Mouse (Mus musculus) liver, embryonic 14.5 days (tissue): ENCODE results near the gene Hmg20b. TPM values are rescaled to one million over a fixed set of nuclear protein-coding genes. Genes with fewer than 3 reads are reported as not detected.

Source experiments
- ATAC-seq: fragments of 200-750 bp; cut with Nextera tagmentation; 2 replicates; pipeline ENCODE4 v1.8.0; 2017; ENCODE audit warnings: moderate number of reproducible peaks, mild to moderate bottlenecking, moderate library complexity; ENCODE audit not compliant: insufficient read depth
- DNase-seq, 3 experiments: peaks; one replicate each; pipeline ENCODE4 v3.0.0-alpha.2; 2012 to 2013; ENCODE audit warnings: low read depth in 3 of 3, low spot score in 3 of 3
- H3K27ac ChIP-seq: fragments of 300-500 bp; sonication (generic); 2 replicates; pipeline ENCODE4 v1.5.1; 2014; ENCODE audit warnings: moderate library complexity, mild to moderate bottlenecking, control low read depth, inconsistent platforms
- H3K27me3 ChIP-seq: fragments of 300-500 bp; sonication (generic); 2 replicates; pipeline ENCODE4 v1.6.1; 2014; ENCODE audit warnings: mild to moderate bottlenecking, low read length, moderate library complexity; ENCODE audit not compliant: control insufficient read depth, insufficient read depth
- H3K36me3 ChIP-seq: fragments of 300-500 bp; sonication (generic); replicated peaks from 2 replicates; pipeline ENCODE4 v1.6.1; 2014; ENCODE audit warnings: low read depth; ENCODE audit not compliant: control insufficient read depth, insufficient read depth
- H3K4me1 ChIP-seq, 2 experiments: fragments of 200-500 bp in 1 of 2; fragments of 300-500 bp in 1 of 2; sonication (generic) in 1 of 2; replicated peaks; 2 replicates each; pipeline ENCODE4 v1.6.1; 2012 to 2014; ENCODE audit warnings: antibody characterized with exemption in 1 of 2, inconsistent platforms in 1 of 2, low read length in 1 of 2; ENCODE audit not compliant: control insufficient read depth in 2 of 2, insufficient read depth in 2 of 2
- H3K4me2 ChIP-seq: fragments of 300-500 bp; sonication (generic); 2 replicates; pipeline ENCODE4 v1.6.1; 2014; ENCODE audit warnings: low read depth, mild to moderate bottlenecking, control low read depth, moderate library complexity
- H3K4me3 ChIP-seq, 2 experiments: fragments of 200-500 bp in 1 of 2; fragments of 300-500 bp in 1 of 2; sonication (generic) in 1 of 2; 2 replicates each; pipeline ENCODE4 v1.5.1; 2012 to 2014; ENCODE audit warnings: low read depth in 2 of 2, low read length in 2 of 2, mild to moderate bottlenecking in 2 of 2, control low read depth in 1 of 2, inconsistent platforms in 1 of 2, moderate library complexity in 1 of 2; ENCODE audit not compliant: insufficient read depth in 1 of 2
- H3K9ac ChIP-seq: fragments of 300-500 bp; sonication (generic); replicated peaks from 2 replicates; pipeline ENCODE4 v1.6.1; 2014; ENCODE audit warnings: mild to moderate bottlenecking, control low read depth, moderate library complexity
- H3K9me3 ChIP-seq: fragments of 300-500 bp; sonication (generic); 2 replicates; pipeline ENCODE4 v1.6.1; 2016; ENCODE audit warnings: low read length, mixed read lengths; ENCODE audit not compliant: control insufficient read depth
- CTCF ChIP-seq: IDR thresholded peaks from 2 replicates; pipeline ENCODE4 v1.5.1; 2016; ENCODE audit warnings: antibody characterized with exemption, low read depth, control low read depth
- EP300 ChIP-seq: IDR thresholded peaks from 2 replicates; pipeline ENCODE4 v1.6.1; 2016; ENCODE audit warnings: antibody characterized with exemption, low read depth
- WGBS: fragments of 180-500 bp; shearing (Covaris S2); extraction: QIAGEN DNeasy Blood & Tissue Kit; methylation state at CpG from one replicate; pipeline ENCODE4 v1.1.7; 2014; ENCODE audit not compliant: insufficient replicate concordance; 5-methylcytosine and 5-hydroxymethylcytosine counted together
- polyA plus RNA-seq, 2 experiments: library from polyadenylated mRNA; depleted of rRNA in 1 of 2; stranded (reverse) in 1 of 2; unstranded in 1 of 2; fragments of >200 nt; fragmentation: Nextera tagmentation in 1 of 2; extraction: Ambion mirVana in 1 of 2; gene quantifications; 2 replicates each; pipeline versions ENCODE4 v1.2.1 to v1.2.3; 2012 to 2014

Gene Hmg20b
- polyA plus RNA-seq, 2 experiments, result 20.3 to 24.9 TPM

- ATAC-seq, result no peak
- DNase-seq, result no peak
- peak overlapping the region; percentile 94 for H3K27ac ChIP-seq
These were observed 26.5 kb upstream of the Hmg20b start for GRCm38 (mm10) chr10:81376561-81377361.

DNA sequence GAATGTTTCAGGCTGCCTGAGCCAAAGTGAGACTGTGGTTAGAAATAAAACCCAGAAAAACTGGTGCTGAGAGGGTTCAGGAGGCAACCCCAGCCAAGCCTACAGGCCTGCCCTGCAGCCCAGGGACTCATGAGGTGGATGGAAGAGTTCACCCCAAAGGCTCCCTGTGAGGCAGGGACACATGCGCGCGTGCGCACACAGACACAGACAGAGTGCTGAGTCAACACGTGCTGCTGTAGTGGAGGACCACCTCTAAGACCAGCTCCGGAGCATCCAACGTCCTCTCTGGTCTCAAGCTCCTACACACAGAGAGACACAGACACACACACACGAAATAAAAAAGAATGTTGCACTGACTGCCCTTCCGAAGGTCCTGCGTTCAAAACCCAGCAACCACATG, 25.0 kb upstream of the Hmg20b start:
- Histone ChIP-seq H3K9me3 (no peaks in the 10 kb centered on the region), H3K36me3 (peaks cover 65% of the 10 kb centered on the region), H3K27me3 (no peaks in the 10 kb centered on the region), H3K27ac (peak overlapping the region; percentile 20), H3K4me1 (peaks cover 28 to 33% of the 10 kb centered on the region in 2 experiments), H3K4me2 (peak overlapping the region; percentile 97), H3K9ac (no peak overlapping the region), H3K4me3 (peak overlapping the region in 1 of 2 experiments; percentile 96; a peak in 1 of 4 replicates)
- no peak for DNase-seq
- WGBS, result 91% methylated on average over 10 of the region's 10 CpGs
- TF ChIP-seq EP300, result no peak
- TF ChIP-seq CTCF, result no peak
- ATAC-seq, result no peak

More at GRCm38 (mm10) chr10:81376561-81377361, 26.5 kb upstream of the Hmg20b start:
- peak overlapping the region; percentile 78 to 96 for H3K4me3 ChIP-seq
- H3K27me3 ChIP-seq, result no peaks in the 10 kb centered on the region
- peak overlapping the region; percentile 97 for H3K4me2 ChIP-seq
- peaks cover 50% of the 10 kb centered on the region for H3K36me3 ChIP-seq
- TF ChIP-seq EP300 (no peak), CTCF (peak; percentile 30; the same call in 1 of the 2 replicates)
- H3K4me1 ChIP-seq, result peaks cover 42 to 47% of the 10 kb centered on the region in 2 experiments
- H3K9me3 ChIP-seq, result no peaks in the 10 kb centered on the region
- peak overlapping the region; percentile 99 for H3K9ac ChIP-seq
- 31% methylated on average over 6 of the region's 6 CpGs for WGBS

GRCm38 (mm10) chr10:81367207-81367495, 16.9 kb upstream of the Hmg20b start:
- peaks cover 23 to 33% of the 10 kb centered on the region in 2 experiments for H3K4me1 ChIP-seq
- 95% methylated on average over 6 of the region's 6 CpGs for WGBS
- no peak overlapping the region for H3K4me3 ChIP-seq
- DNase-seq (no peak), ATAC-seq (no peak)
- no peak for TF ChIP-seq EP300
- TF ChIP-seq CTCF, result no peak
- no peaks in the 10 kb centered on the region for H3K9me3 ChIP-seq
- peaks cover 72% of the 10 kb centered on the region for H3K36me3 ChIP-seq
- no peaks in the 10 kb centered on the region for H3K27me3 ChIP-seq
- no peak overlapping the region for H3K4me2 ChIP-seq
- H3K9ac ChIP-seq, result no peak overlapping the region
- no peak overlapping the region for H3K27ac ChIP-seq

DNA sequence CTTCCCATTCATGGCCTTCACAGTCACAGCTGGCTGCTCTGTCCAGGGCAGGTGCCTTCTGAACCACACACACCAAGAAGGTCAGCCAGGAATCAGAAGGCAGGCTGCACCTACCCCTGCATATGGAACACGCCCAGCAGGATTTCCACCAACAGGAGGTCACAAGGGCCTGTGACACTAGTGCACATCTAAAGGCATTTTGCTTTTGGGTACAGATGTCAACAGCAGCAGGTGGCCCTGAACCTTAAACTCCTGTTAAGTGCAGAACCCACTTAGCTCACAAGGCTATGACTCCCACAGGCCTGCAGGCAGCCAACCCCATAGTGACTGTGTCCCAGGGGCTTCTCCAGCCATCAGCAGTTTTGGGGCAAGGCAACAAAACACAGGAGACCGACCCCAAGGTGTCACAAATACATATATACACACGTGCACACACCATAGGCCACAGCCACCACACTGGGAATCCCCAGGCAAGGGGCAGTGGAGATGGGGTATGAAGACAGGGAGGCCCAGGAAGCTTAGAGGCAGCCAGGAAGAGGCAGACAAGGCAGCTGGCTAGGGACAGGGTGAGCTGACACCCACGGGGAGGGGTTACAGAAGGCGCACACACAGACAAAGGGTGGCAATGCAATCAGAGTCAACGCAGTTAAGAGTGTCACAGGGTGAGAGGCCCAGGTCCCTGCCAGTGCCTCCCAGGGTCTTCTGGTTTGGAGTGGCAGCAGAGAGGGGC, 16.4 kb upstream of the Hmg20b start:
- H3K9me3 ChIP-seq, result no peaks in the 10 kb centered on the region
- no peak overlapping the region for H3K4me2 ChIP-seq
- no peak overlapping the region for H3K4me3 ChIP-seq
- H3K4me1 ChIP-seq, result peaks cover 28 to 38% of the 10 kb centered on the region in 2 experiments
- H3K36me3 ChIP-seq, result peaks cover 72% of the 10 kb centered on the region
- H3K9ac ChIP-seq, result no peak overlapping the region
- H3K27ac ChIP-seq, result peak overlapping the region; percentile 34
- TF ChIP-seq EP300 (peak; percentile 21; the same call in 1 of the 2 replicates), CTCF (no peak)
- WGBS, result 67% methylated on average over 6 of the region's 6 CpGs
- ATAC-seq (no peak), DNase-seq (no peak)
- no peaks in the 10 kb centered on the region for H3K27me3 ChIP-seq
